Mouse (Mus musculus): ENCODE results near the gene Trim44. TPM values are rescaled to one million over a fixed set of nuclear protein-coding genes. Genes with fewer than 3 reads are reported as not detected.

Trim44 gene
- polyA plus RNA-seq, 1 experiment from 2014 or later = 57.1 TPM

DNA sequence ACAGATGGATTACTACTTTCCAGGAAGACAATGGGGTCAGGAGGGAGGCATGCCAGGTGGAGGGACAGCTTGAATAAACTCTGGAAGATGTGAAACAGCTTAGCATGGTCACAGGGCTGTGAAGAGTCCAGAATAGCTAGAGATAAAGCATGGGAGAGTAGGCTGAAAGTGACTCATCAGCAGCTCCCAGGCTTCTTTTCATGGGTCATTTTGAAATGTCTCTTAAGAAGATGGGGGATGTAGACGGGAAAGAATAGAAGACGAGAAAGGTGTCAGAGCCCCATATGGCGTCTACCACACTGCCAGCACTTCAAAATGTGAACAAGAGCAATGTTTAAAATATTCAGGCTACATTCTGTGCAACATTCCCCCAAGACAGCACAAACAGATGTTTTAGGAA lies 91.1 kb downstream of the Trim44 start:
- 69% methylated on average over 3 of the region's 3 CpGs for WGBS
- no peaks in the 10 kb centered on the region for H3K9me3 ChIP-seq (replicated peaks; ENCODE audit: control insufficient read depth, low read length, poor library complexity, severe bottlenecking)
- no peaks in the 10 kb centered on the region for H3K27me3 ChIP-seq (ENCODE audit: control insufficient read depth, insufficient read depth, low read depth, low read length)
- no peak overlapping the region for H3K4me2 ChIP-seq (ENCODE audit: low read length)
- no peak overlapping the region for H3K4me3 ChIP-seq (ENCODE audit: low read depth, low read length)
- H3K9ac ChIP-seq (ENCODE audit: low read depth, low read length) = no peak overlapping the region
- no peaks in the 10 kb centered on the region for H3K36me3 ChIP-seq (ENCODE audit: control insufficient read depth, insufficient read depth, low read length)
- no peak for ATAC-seq
- H3K27ac ChIP-seq (ENCODE audit: low read length) = no peak overlapping the region
- H3K4me1 ChIP-seq (ENCODE audit: control insufficient read depth, insufficient read depth, low read length) = peaks cover 3% of the 10 kb centered on the region; the same call in 1 of the 2 replicates

DNA sequence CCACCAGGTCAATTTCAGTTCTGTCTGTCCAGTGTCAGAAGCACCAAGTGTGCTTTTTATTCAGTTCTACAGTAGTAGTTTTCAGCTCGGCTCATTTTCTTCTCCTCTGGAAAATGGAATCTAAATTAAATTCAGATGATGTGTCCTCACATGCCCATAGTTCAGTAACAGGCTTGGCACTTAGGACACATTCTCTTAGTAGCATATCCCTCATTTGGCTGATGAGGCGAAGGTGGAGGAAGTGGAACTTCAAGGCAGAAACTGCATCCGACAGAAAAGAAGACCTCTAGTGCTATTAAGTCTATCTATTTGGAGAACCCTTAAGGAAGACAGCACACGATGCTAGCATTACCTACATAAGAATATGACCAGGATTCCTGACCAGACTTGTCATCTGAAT lies 92.5 kb downstream of the Trim44 start:
- Histone ChIP-seq H3K27ac (ENCODE audit: low read length) (no peak overlapping the region), H3K27me3 (ENCODE audit: control insufficient read depth, insufficient read depth, low read depth, low read length) (no peaks in the 10 kb centered on the region)
- WGBS = 92% methylated on average over 4 of the region's 4 CpGs

DNA sequence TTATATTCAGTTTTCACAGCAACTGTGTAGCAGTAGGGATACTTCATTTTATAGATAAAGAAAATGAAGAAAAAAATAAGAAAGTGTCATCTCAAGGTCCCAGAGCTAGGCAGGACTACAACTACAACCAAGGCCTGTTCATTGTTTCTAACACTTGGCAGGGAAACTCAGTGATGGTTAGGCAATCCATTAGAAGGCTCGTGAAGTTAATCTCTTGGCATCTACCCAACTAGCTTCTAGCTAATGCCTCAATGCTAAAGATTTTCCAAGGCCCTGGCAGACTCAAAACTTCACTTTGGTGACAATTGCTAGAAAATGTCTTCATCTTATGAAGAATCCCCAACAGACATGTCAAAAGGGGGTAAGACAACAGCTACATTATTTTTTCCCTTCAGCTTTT lies 93.0 kb downstream of the Trim44 start:
- no peak overlapping the region for H3K4me2 ChIP-seq (ENCODE audit: low read length)
- WGBS = 51% methylated on average over 1 of the region's 1 CpGs
- H3K27ac ChIP-seq (ENCODE audit: low read length) = no peak overlapping the region
- ATAC-seq = no peak
- H3K36me3 ChIP-seq (ENCODE audit: control insufficient read depth, insufficient read depth, low read length) = no peaks in the 10 kb centered on the region
- no peak overlapping the region for H3K4me3 ChIP-seq (ENCODE audit: low read depth, low read length)
- H3K27me3 ChIP-seq (ENCODE audit: control insufficient read depth, insufficient read depth, low read depth, low read length) = no peaks in the 10 kb centered on the region
- H3K4me1 ChIP-seq (ENCODE audit: control insufficient read depth, insufficient read depth, low read length) = no peaks in the 10 kb centered on the region
- no peak overlapping the region for H3K9ac ChIP-seq (ENCODE audit: low read depth, low read length)
- H3K9me3 ChIP-seq (replicated peaks; ENCODE audit: control insufficient read depth, low read length, poor library complexity, severe bottlenecking) = no peaks in the 10 kb centered on the region

More for the DNA sequence above, 92.5 kb downstream of the Trim44 start:
- H3K4me1 ChIP-seq (ENCODE audit: control insufficient read depth, insufficient read depth, low read length) = no peaks in the 10 kb centered on the region
- no peaks in the 10 kb centered on the region for H3K36me3 ChIP-seq (ENCODE audit: control insufficient read depth, insufficient read depth, low read length)
- no peaks in the 10 kb centered on the region for H3K9me3 ChIP-seq (replicated peaks; ENCODE audit: control insufficient read depth, low read length, poor library complexity, severe bottlenecking)
- H3K4me3 ChIP-seq (ENCODE audit: low read depth, low read length) = no peak overlapping the region
- H3K4me2 ChIP-seq (ENCODE audit: low read length) = no peak overlapping the region
- H3K9ac ChIP-seq (ENCODE audit: low read depth, low read length) = no peak overlapping the region
- no peak for ATAC-seq

DNA sequence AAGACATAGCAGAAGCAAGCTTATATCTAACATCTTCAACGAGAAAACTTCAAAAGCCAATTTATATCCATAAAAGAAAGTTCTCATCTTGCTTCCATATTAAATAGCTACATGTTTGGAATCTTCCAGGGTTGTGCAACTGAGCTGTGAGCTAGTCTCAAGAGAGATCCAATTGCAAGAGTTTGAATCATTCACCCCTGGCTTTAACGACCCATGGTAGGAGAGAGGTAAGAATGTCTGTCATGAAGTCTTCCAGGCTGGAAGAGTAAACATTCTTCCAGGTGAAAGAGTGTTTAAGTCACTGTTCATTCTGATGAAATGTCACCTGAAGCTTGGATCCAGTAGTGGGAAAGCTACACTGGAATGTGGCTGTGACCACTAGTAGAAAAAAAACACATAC lies 93.6 kb downstream of the Trim44 start:
- Histone ChIP-seq H3K4me3 (ENCODE audit: low read depth, low read length) (no peak overlapping the region), H3K9ac (ENCODE audit: low read depth, low read length) (no peak overlapping the region), H3K27me3 (ENCODE audit: control insufficient read depth, insufficient read depth, low read depth, low read length) (no peaks in the 10 kb centered on the region), H3K4me1 (ENCODE audit: control insufficient read depth, insufficient read depth, low read length) (no peaks in the 10 kb centered on the region), H3K9me3 (replicated peaks; ENCODE audit: control insufficient read depth, low read length, poor library complexity, severe bottlenecking) (no peaks in the 10 kb centered on the region), H3K36me3 (ENCODE audit: control insufficient read depth, insufficient read depth, low read length) (no peaks in the 10 kb centered on the region), H3K27ac (ENCODE audit: low read length) (no peak overlapping the region), H3K4me2 (ENCODE audit: low read length) (no peak overlapping the region)
- WGBS = 96% methylated on average over 2 of the region's 2 CpGs
- ATAC-seq = no peak

DNA sequence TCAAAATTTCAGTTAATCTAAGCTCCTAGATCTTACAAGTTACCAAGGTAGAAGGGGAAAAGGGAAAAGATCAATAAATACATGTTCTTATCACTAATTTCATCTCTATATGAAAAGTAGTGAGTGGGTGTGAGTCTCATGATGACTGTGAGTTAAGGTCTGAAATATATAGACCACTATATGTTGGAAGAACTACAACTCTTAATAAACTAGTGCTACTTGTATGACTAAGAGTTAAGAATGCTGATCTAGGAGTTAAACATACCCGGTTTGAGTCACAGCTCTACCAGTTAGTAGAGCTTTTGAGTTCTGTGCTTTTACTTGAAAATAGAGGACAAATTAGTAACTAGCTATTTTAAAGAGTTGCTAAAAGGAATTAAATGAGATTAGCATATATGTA lies 94.7 kb downstream of the Trim44 start:
- Histone ChIP-seq H3K9me3 (replicated peaks; ENCODE audit: control insufficient read depth, low read length, poor library complexity, severe bottlenecking) (no peaks in the 10 kb centered on the region), H3K36me3 (ENCODE audit: control insufficient read depth, insufficient read depth, low read length) (no peaks in the 10 kb centered on the region), H3K27ac (ENCODE audit: low read length) (no peak overlapping the region), H3K4me3 (ENCODE audit: low read depth, low read length) (no peak overlapping the region), H3K9ac (ENCODE audit: low read depth, low read length) (no peak overlapping the region), H3K27me3 (ENCODE audit: control insufficient read depth, insufficient read depth, low read depth, low read length) (no peaks in the 10 kb centered on the region), H3K4me1 (ENCODE audit: control insufficient read depth, insufficient read depth, low read length) (no peaks in the 10 kb centered on the region), H3K4me2 (ENCODE audit: low read length) (no peak overlapping the region)
- WGBS = 100% methylated on average over 1 of the region's 1 CpGs
- no peak for ATAC-seq

DNA sequence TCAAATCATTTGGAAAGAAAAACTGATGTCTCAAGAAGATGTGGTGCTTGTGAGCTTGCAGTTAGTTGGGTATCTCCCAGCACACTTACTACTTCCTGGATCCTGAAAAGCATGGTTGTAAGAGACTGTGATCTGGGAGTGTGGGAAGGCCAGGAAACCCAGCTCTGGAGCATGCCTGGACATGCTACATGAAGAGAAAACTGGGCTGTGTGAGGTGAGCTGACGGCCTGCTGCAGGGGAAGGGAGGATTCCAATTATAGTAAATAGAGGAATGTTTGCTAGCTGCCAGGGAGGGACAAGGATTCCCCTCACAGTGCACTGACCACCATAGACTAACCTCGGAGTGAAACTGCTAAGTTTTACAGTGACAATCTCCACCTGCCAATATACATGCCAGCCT lies 104.4 kb downstream of the Trim44 start:
- H3K9ac ChIP-seq (ENCODE audit: low read depth, low read length) = no peak overlapping the region
- 0 out of 2 replicates have a peak, but pooled peaks cover 4% of the 10 kb centered on the region for H3K4me1 ChIP-seq (ENCODE audit: control insufficient read depth, insufficient read depth, low read length)
- H3K9me3 ChIP-seq (replicated peaks; ENCODE audit: control insufficient read depth, low read length, poor library complexity, severe bottlenecking) = no peaks in the 10 kb centered on the region
- H3K27ac ChIP-seq (ENCODE audit: low read length) = no peak overlapping the region
- ATAC-seq = no peak
- H3K36me3 ChIP-seq (ENCODE audit: control insufficient read depth, insufficient read depth, low read length) = peaks cover 8% of the 10 kb centered on the region; the same call in 1 of the 2 replicates
- H3K27me3 ChIP-seq (ENCODE audit: control insufficient read depth, insufficient read depth, low read depth, low read length) = no peaks in the 10 kb centered on the region
- H3K4me3 ChIP-seq (ENCODE audit: low read depth, low read length) = no peak overlapping the region
- no peak overlapping the region for H3K4me2 ChIP-seq (ENCODE audit: low read length)
- 89% methylated on average over 2 of the region's 2 CpGs for WGBS

DNA sequence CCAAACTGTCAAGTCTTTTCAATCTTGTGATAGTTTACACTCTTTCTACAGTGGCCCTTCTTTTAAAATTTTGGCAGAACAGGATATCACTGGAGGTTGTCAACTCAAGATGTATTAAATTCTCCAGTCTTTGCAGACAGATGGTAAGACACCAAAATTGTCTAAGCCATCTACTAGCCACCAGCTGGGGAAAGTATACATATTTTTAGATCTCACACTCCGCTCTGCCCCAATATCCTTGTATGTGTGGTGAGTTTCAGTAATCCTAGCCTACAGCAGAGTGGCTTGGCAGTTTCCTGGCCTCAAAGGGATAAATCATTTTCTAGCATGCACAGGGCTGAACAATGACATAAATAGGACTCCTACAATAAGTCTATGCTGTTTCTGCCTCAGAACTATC lies 105.1 kb downstream of the Trim44 start:
- no peak overlapping the region for H3K9ac ChIP-seq (ENCODE audit: low read depth, low read length)
- 0 out of 2 replicates have a peak, but pooled peaks cover 4% of the 10 kb centered on the region for H3K4me1 ChIP-seq (ENCODE audit: control insufficient read depth, insufficient read depth, low read length)
- no peak for ATAC-seq
- H3K36me3 ChIP-seq (ENCODE audit: control insufficient read depth, insufficient read depth, low read length) = peaks cover 8% of the 10 kb centered on the region; the same call in 1 of the 2 replicates
- no peak overlapping the region for H3K27ac ChIP-seq (ENCODE audit: low read length)
- H3K4me3 ChIP-seq (ENCODE audit: low read depth, low read length) = no peak overlapping the region
- H3K27me3 ChIP-seq (ENCODE audit: control insufficient read depth, insufficient read depth, low read depth, low read length) = no peaks in the 10 kb centered on the region
- H3K4me2 ChIP-seq (ENCODE audit: low read length) = no peak overlapping the region
- no peaks in the 10 kb centered on the region for H3K9me3 ChIP-seq (replicated peaks; ENCODE audit: control insufficient read depth, low read length, poor library complexity, severe bottlenecking)
- 97% methylated on average over 1 of the region's 1 CpGs for WGBS

DNA sequence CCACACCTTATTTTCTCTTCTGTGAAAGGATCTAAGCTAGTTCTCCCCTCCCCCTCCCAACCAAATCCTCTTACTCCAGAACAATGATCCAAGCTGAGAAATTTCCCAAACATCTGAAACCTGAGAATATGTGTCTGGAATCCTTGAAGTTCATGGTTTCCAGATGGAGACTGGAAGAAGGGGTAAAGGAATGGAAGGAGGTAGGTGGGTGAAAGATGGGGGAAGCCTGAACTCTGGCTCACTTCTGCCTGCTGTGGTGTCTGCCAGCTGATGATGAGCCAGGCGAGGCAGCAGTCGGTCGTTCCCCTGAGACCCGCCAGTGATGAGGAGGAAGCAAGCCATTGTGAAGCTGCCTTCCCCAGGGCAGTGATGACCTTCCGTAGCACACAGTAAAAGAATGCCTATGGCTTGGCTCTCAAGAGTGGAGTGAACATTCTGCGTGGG lies 112.8 kb downstream of the Trim44 start:
- H3K9me3 ChIP-seq (replicated peaks; ENCODE audit: control insufficient read depth, low read length, poor library complexity, severe bottlenecking) = no peaks in the 10 kb centered on the region
- no peak for ATAC-seq
- H3K9ac ChIP-seq (ENCODE audit: low read depth, low read length) = no peak overlapping the region
- no peak overlapping the region for H3K4me2 ChIP-seq (ENCODE audit: low read length)
- no peaks in the 10 kb centered on the region for H3K27me3 ChIP-seq (ENCODE audit: control insufficient read depth, insufficient read depth, low read depth, low read length)
- no peaks in the 10 kb centered on the region for H3K4me1 ChIP-seq (ENCODE audit: control insufficient read depth, insufficient read depth, low read length)
- no peak overlapping the region for H3K4me3 ChIP-seq (ENCODE audit: low read depth, low read length)
- 33% methylated on average over 6 of the region's 6 CpGs for WGBS
- H3K36me3 ChIP-seq (ENCODE audit: control insufficient read depth, insufficient read depth, low read length) = no peaks in the 10 kb centered on the region
- H3K27ac ChIP-seq (ENCODE audit: low read length) = no peak overlapping the region

DNA sequence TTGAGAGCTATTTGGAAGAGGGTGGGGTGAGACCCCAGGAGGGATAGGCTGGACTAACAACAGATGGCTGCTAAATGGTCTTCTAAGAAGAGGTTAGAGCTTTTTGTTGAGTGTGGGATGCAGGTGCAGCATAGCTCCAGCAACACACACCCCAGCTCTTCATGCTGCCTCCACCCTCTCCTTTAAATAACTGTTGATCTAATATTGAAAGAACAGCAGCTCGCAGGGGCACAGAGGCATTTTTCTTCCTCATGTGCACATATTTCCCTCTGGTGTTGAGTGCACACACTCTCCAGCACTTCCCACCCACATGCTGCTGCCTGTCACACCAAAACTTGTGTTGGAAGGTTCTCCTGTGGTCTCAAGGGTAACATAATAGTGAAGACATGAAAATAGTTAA lies 114.4 kb downstream of the Trim44 start:
- no peak overlapping the region for H3K27ac ChIP-seq (ENCODE audit: low read length)
- H3K4me2 ChIP-seq (ENCODE audit: low read length) = no peak overlapping the region
- H3K4me1 ChIP-seq (ENCODE audit: control insufficient read depth, insufficient read depth, low read length) = no peaks in the 10 kb centered on the region
- no peaks in the 10 kb centered on the region for H3K27me3 ChIP-seq (ENCODE audit: control insufficient read depth, insufficient read depth, low read depth, low read length)
- WGBS = 71% methylated on average over 1 of the region's 1 CpGs
- no peak for ATAC-seq
- no peaks in the 10 kb centered on the region for H3K9me3 ChIP-seq (replicated peaks; ENCODE audit: control insufficient read depth, low read length, poor library complexity, severe bottlenecking)
- no peak overlapping the region for H3K4me3 ChIP-seq (ENCODE audit: low read depth, low read length)
- no peaks in the 10 kb centered on the region for H3K36me3 ChIP-seq (ENCODE audit: control insufficient read depth, insufficient read depth, low read length)
- H3K9ac ChIP-seq (ENCODE audit: low read depth, low read length) = no peak overlapping the region

Data from midbrain, embryonic 16.5 days (tissue).